In genomic region chr6:24101281-24101680, GRCm38 (mm10) we compare ENCODE assay signal across 23 mouse cellular contexts.
DNase-seq lines count a peak whose midpoint lies in the region; ATAC-seq lines count a peak whose summit lies in the region.
"Had no signal": no experiment of that assay in that cellular context is flagged by ENCODE, and none has a peak within 500 bp of the region (broad histone marks: within the 10 kb centered on the region; RNA-seq: fewer than 3 reads in every experiment).

No protein-coding gene starts in this region.

- H3K4me1 ChIP-seq in midbrain, embryonic 14.5 days (ENCODE audit: control insufficient read depth, insufficient read depth, low read length), result no peaks in the 10 kb centered on the region
- H3K4me1 ChIP-seq: embryonic facial prominence, embryonic 13.5 days; heart, embryonic 15.5 days had no signal

- no peaks in the 10 kb centered on the region for H3K9me3 ChIP-seq in midbrain, embryonic 14.5 days (ENCODE audit: control insufficient read depth, low read length)
- H3K9me3 ChIP-seq: embryonic facial prominence, embryonic 13.5 days; forebrain, embryonic 13.5 days; heart, embryonic 15.5 days; hindbrain, embryonic 13.5 days had no signal

- H3K4me3 ChIP-seq in midbrain, embryonic 14.5 days (replicated peaks; ENCODE audit: low read depth, low read length), result no peak overlapping the region
- H3K4me3 ChIP-seq: embryonic facial prominence, embryonic 13.5 days; forebrain, embryonic 13.5 days; heart, adult 2 months; heart, embryonic 15.5 days; hindbrain, embryonic 13.5 days had no signal

- H3K27ac ChIP-seq in midbrain, embryonic 14.5 days (replicated peaks; ENCODE audit: low read depth, low read length), result no peak overlapping the region
- H3K27ac ChIP-seq: embryonic facial prominence, embryonic 13.5 days; forebrain, embryonic 13.5 days; heart, adult 2 months; heart, embryonic 15.5 days; hindbrain, embryonic 13.5 days had no signal

- no peak overlapping the region for H3K9ac ChIP-seq in midbrain, embryonic 14.5 days (replicated peaks; ENCODE audit: low read length)
- H3K9ac ChIP-seq: embryonic facial prominence, embryonic 13.5 days; forebrain, embryonic 13.5 days; forebrain, postnatal 0 days; heart, embryonic 15.5 days; hindbrain, embryonic 13.5 days had no signal

- H3K36me3 ChIP-seq in midbrain, embryonic 14.5 days (ENCODE audit: control insufficient read depth, insufficient read depth, low read length), result no peaks in the 10 kb centered on the region
- H3K36me3 ChIP-seq: embryonic facial prominence, embryonic 13.5 days; heart, embryonic 15.5 days; hindbrain, embryonic 13.5 days had no signal

- WGBS in midbrain, embryonic 14.5 days, result 95% methylated on average over 1 of the region's 1 CpGs

- DNase-seq in cerebellum, postnatal 4 days (ENCODE audit: low spot score in 2 of 2), result no peak
- peak; percentile 59 for DNase-seq in cerebellum, adult 11 months
- peak; percentile 68 for DNase-seq in cerebellum, adult 8-10 months
- DNase-seq in cerebellum, postnatal 14 days, result peak; percentile 63 to 78
- no peak for DNase-seq in layer of hippocampus, postnatal 36 days
- DNase-seq in midbrain, embryonic 14.5 days, result no peak
- DNase-seq in right cerebral cortex, postnatal 14 days, result no peak
- DNase-seq: adrenal gland, adult 8-10 months; adrenal gland, postnatal 36 days; forebrain, postnatal 0 days; gastrocnemius, postnatal 14 days; heart, adult 2 months; heart, postnatal 14 days; kidney, adult 2 months had no signal

- ATAC-seq in cerebellum, adult (ENCODE audit: insufficient number of reproducible peaks, low FRiP score, low TSS enrichment), result peak; percentile 49
- ATAC-seq in midbrain, embryonic 14.5 days (ENCODE audit: low FRiP score, low TSS enrichment), result no peak
- ATAC-seq: forebrain, embryonic 13.5 days; forebrain, postnatal 0 days; intestine, embryonic 16.5 days; Patski had no signal

- H3K4me2 ChIP-seq in midbrain, embryonic 14.5 days (ENCODE audit: low read length), result no peak overlapping the region
- H3K4me2 ChIP-seq: embryonic facial prominence, embryonic 13.5 days; forebrain, embryonic 13.5 days; heart, embryonic 11.5 days; heart, embryonic 15.5 days; hindbrain, embryonic 13.5 days had no signal

- no peaks in the 10 kb centered on the region for H3K27me3 ChIP-seq in midbrain, embryonic 14.5 days (ENCODE audit: control insufficient read depth, insufficient read depth, low read length)
- H3K27me3 ChIP-seq: CH12.LX; embryonic facial prominence, embryonic 13.5 days; forebrain, embryonic 13.5 days; heart, embryonic 15.5 days; hindbrain, embryonic 13.5 days had no signal

Comparison
In these comparisons a context has a peak if more than half of its experiments do, and no peak if none do; other contexts are left out.
1. DNase-seq: peak in cerebellum, adult 11 months (single experiment), cerebellum, adult 8-10 months (single experiment) and cerebellum, postnatal 14 days (2 of 2); none in cerebellum, postnatal 4 days (0 of 2), layer of hippocampus, postnatal 36 days (0 of 2), midbrain, embryonic 14.5 days (single experiment) and right cerebral cortex, postnatal 14 days (single experiment).